Mouse (Mus musculus) spleen, adult 2 months (tissue): ENCODE data around the gene Gm42715.

Experiments used
- CTCF ChIP-seq: fragments of 200-500 bp; IDR thresholded peaks from 2 replicates; pipeline ENCODE4 v1.5.1; 2011; ENCODE audit warnings: mild to moderate bottlenecking, inconsistent platforms; ENCODE audit not compliant: insufficient read depth, insufficient read length, insufficient replicate concordance; ENCODE audit errors: extremely low read depth
- POLR2A ChIP-seq: fragments of 200-500 bp; IDR thresholded peaks from 2 replicates; pipeline ENCODE4 v1.6.1; 2011; ENCODE audit warnings: low read depth, low read length, inconsistent platforms

DNA sequence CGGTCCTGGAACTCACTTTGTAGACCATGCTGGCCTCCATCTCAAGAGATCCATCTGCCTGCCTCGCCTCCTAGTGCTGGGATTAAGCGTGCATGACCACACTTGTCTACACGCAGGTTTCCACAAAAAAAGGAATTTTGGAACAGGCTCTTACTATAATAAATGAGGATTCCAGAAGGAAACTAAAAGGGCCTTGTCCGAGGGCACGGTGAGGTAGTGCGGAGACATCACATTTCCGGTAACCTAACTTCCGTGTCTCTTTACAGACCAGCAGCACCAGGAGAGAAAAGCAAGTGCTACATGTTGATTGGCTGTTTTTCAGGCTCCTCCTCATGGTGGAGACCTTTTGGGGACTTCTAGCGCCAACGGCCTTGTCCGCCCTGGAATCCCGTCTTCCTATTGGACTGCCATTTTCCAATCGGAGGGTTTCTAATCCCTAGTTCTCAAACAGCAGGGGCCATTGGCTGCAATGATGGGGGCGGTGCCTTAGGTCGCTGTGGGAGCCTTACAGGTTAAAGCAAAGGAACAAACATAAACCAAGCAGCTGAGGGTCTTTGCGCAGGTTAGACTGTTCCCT lies 53.6 kb downstream of the Gm42715 start, which contains the start of gene Phkg2:
- TF ChIP-seq CTCF (no peak), POLR2A (peak; percentile 91)
